Mouse (Mus musculus) megakaryocyte, embryonic 14.5 days (primary cell): ENCODE results near the gene Spag17. TPM values are rescaled to one million over a fixed set of nuclear protein-coding genes. Genes with fewer than 3 reads are reported as not detected.

Experiments used
- H3K27me3 ChIP-seq: replicated peaks from 2 replicates; pipeline ENCODE3; 2012; ENCODE audit warnings: inconsistent platforms
- H3K36me3 ChIP-seq: replicated peaks from 2 replicates; pipeline ENCODE3; 2012; ENCODE audit warnings: low read length, inconsistent platforms, mixed read lengths
- H3K4me1 ChIP-seq: 2 replicates; pipeline ENCODE4 v1.6.1; 2012; ENCODE audit warnings: inconsistent platforms
- H3K4me3 ChIP-seq: replicated peaks from 2 replicates; pipeline ENCODE3; 2012; ENCODE audit warnings: moderate library complexity, mild to moderate bottlenecking, inconsistent platforms
- H3K9me3 ChIP-seq: 2 replicates; pipeline ENCODE4 v1.6.1; 2012; ENCODE audit warnings: inconsistent platforms
- FLI1 ChIP-seq: IDR thresholded peaks from 2 replicates; pipeline ENCODE4 v1.6.1; 2012; ENCODE audit warnings: low read length, inconsistent platforms, mixed read lengths
- GATA1 ChIP-seq: IDR thresholded peaks from 3 replicates; pipeline ENCODE4 v1.6.1; 2012; ENCODE audit warnings: mixed read lengths, low read length, inconsistent platforms, borderline replicate concordance
- polyA plus RNA-seq: library from polyadenylated mRNA; stranded (reverse); fragments of >175 nt; gene quantifications from 2 replicates; pipeline ENCODE4 v1.2.3, GENCODE M21; 2012; ENCODE audit warnings: low replicate concordance; ENCODE audit not compliant: insufficient read depth

Gene Spag17
- polyA plus RNA-seq = not detected in 2 replicates

DNA sequence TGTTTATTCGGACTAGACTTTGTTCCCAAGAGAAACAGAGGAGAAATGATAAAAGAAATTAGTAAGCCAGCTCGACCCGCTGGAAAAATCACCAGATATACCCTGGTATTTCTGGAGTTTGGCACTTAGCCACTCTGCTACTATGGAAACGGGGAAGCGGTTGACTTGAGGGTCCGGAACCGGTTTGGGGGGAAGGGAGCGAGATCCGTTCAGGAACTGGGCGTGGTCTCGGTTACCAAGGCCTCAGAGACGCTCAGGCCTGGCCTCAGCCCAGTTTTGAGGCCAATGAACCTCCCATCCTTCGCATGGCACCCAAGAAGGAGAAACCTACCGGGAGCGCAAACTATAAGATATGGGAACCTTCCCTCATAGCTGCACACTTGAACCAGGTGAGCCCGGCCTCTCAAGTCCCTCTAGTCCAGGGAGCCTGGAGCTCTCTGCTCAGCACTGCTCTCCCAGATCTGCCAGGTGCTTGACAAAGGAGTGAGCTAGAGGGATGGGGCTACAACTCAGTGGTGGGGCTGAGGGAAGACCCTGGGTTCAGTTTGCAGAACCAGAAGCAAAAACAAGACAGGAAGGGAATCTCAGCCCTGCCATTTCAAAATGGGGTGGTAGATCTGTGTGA, at the start of gene Spag17:
TSS of gene Spag17 (plus strand) at position 220 of the 625 bp plus-strand sequence.
- Histone ChIP-seq H3K4me1 (no peaks in the 10 kb centered on the region), H3K9me3 (peaks cover 36% of the 10 kb centered on the region), H3K27me3 (no peaks in the 10 kb centered on the region), H3K36me3 (no peaks in the 10 kb centered on the region), H3K4me3 (no peak within 1 kb of the TSS)
- no peak for TF ChIP-seq FLI1
- TF ChIP-seq GATA1 = no peak

DNA sequence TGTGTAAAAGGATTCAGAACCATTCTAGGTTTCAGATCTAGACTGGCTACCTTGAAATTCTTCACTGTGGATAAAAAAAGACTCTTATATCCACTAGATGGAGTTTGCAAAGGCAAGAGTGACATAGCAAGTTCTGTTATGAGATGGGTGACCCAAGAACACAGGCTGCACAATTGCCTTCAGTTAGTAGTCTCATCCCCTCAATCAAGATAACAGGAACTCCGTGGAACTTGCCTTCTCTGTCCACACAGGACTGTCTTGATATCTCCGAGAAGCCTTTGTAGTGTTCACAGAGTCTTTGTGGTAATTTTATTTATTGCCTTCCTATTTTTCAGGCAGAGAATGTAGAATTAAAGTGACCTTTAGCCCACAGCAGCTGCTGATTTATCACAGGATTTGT, 42.9 kb upstream of the Spag17 start:
- H3K4me1 ChIP-seq = no peaks in the 10 kb centered on the region
- no peak for TF ChIP-seq GATA1
- no peak for TF ChIP-seq FLI1
- no peaks in the 10 kb centered on the region for H3K36me3 ChIP-seq
- H3K9me3 ChIP-seq = peaks cover 16% of the 10 kb centered on the region; the same call in 1 of the 2 replicates
- no peak overlapping the region for H3K4me3 ChIP-seq
- H3K27me3 ChIP-seq = no peaks in the 10 kb centered on the region

DNA sequence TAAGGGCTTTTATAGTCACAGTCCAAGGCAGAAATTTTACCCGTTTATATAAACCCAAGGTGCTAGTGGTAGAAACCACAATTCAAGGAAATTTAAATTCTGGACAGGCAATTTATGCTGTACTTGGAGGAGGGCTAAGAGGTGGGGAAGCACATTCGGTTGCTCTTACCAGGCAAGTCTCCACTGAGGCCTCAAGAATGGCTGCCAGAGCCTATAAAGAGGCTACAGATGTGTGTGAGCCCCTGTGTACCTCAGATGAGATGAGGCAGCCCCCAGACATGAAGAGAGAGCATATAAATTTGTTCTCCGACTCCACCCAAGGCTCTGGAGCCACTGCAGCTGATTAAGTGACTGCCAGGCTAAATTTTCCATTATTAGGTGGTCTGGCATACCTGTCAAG, 42.4 kb upstream of the Spag17 start:
- Histone ChIP-seq H3K36me3 (no peaks in the 10 kb centered on the region), H3K27me3 (no peaks in the 10 kb centered on the region), H3K9me3 (peaks cover 16% of the 10 kb centered on the region; the same call in 1 of the 2 replicates), H3K4me3 (no peak overlapping the region), H3K4me1 (no peaks in the 10 kb centered on the region)
- TF ChIP-seq FLI1 = no peak
- no peak for TF ChIP-seq GATA1

DNA sequence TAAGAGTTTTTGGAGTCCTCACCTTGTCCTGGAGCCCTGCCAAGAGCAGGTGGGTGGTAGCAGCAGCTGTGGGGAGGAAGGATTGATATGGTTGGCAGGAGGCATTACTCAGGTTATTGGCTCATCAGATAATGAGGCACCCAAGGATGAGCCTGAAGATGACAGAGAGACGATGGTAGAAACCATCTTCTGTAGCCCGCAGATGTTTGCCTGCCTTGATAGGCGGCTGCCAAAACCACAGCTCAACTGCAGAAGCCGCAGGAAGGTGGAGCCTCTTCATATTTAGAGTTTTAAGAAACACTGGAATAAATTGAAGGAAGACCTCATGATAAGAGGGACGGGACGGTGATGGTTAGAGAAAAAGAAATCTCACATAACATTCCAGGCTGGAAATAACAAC, 42.0 kb upstream of the Spag17 start:
- H3K9me3 ChIP-seq = peaks cover 16% of the 10 kb centered on the region; the same call in 1 of the 2 replicates
- H3K27me3 ChIP-seq = no peaks in the 10 kb centered on the region
- H3K4me3 ChIP-seq = no peak overlapping the region
- TF ChIP-seq FLI1 = no peak
- TF ChIP-seq GATA1 = no peak
- no peaks in the 10 kb centered on the region for H3K36me3 ChIP-seq
- H3K4me1 ChIP-seq = no peaks in the 10 kb centered on the region

DNA sequence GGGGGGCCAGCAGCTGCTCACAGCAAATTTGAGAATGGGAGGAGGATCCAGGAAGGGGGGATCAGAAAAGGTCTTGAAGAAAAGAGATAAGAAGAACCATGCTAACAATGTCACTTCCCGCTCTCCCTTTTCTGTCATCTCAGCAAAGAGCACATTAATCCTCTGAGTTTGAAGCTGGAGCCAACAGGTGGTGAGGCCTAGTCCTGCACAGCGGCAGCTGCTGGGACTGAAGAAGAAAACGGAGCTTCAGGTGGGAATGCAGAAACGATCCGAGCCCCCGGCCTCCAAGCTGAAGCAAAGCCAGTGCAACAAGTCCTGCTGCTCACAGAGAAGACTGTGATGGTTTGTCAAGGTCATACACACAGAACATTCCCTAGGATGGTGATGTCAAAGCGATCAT, 34.3 kb upstream of the Spag17 start:
- H3K27me3 ChIP-seq = no peaks in the 10 kb centered on the region

DNA sequence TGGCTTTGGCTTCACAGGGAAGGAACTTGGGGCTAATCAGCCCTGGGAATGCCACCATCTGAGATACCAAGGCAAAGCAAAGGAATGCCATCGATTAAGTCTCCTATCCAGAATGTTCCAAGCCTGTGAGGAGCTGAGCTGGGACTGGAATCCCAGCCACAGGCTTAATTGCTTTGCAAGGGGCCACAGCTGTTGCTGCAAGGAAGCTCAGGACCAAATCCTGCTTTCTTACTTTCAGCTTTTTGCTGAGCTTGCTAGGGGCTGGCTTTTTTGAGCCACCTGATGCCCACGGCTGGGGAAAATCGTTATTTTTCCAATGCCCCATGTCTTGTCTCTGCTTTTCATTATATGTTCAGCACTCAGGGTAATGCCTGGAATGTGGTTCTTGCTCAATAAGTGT, 30.6 kb upstream of the Spag17 start:
- H3K4me3 ChIP-seq = no peak overlapping the region
- H3K9me3 ChIP-seq = peaks cover 21% of the 10 kb centered on the region
- H3K4me1 ChIP-seq = no peaks in the 10 kb centered on the region
- no peaks in the 10 kb centered on the region for H3K27me3 ChIP-seq
- no peaks in the 10 kb centered on the region for H3K36me3 ChIP-seq
- no peak for TF ChIP-seq FLI1
- no peak for TF ChIP-seq GATA1

More for the DNA sequence above, 34.3 kb upstream of the Spag17 start:
- Histone ChIP-seq H3K4me3 (no peak overlapping the region), H3K36me3 (no peaks in the 10 kb centered on the region), H3K9me3 (peaks cover 17% of the 10 kb centered on the region), H3K4me1 (no peaks in the 10 kb centered on the region)
- TF ChIP-seq GATA1 = no peak

DNA sequence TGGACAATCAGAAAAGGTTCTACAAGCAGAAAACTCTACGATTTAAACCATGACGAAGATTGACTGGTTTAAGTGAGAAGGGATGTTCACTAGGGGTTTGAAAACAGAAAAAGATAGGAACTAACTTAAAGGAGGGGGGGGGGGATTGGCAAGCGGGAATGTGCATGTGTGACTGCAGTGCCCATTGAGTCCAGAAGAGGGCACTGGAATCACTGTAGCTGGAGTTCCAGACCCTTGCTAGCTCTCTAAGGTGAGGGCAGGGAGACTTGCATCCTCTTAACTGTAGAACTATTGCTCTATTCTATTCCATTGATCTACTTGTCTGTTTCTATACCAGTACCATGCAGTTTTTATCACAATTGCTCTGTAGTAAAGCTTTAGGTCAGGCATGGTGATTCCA, 26.3 kb upstream of the Spag17 start:
- Histone ChIP-seq H3K4me3 (no peak overlapping the region), H3K36me3 (no peaks in the 10 kb centered on the region), H3K27me3 (no peaks in the 10 kb centered on the region), H3K4me1 (no peaks in the 10 kb centered on the region), H3K9me3 (peaks cover 30% of the 10 kb centered on the region)
- no peak for TF ChIP-seq FLI1
- TF ChIP-seq GATA1 = no peak

DNA sequence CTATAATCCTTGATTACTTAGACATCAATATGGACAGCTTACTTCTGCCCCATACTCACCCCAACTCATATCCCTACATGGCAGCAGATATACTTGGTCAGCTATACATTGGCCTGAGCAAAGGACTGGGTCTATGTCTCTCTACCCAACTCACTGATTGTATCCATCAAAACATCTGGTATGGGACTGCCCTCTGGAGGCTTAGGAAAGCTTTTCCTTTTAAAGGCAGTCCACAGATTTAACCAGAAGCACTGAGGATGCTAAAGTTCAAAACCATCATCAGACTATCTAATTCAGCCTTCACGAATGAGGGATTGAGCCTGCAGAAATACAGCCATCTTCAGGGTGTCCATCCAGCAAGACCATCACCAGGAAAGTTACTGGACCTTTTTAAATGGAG, 20.5 kb upstream of the Spag17 start:
- no peaks in the 10 kb centered on the region for H3K36me3 ChIP-seq
- no peak for TF ChIP-seq GATA1
- no peak for TF ChIP-seq FLI1
- no peak overlapping the region for H3K4me3 ChIP-seq
- no peaks in the 10 kb centered on the region for H3K4me1 ChIP-seq
- peaks cover 19% of the 10 kb centered on the region for H3K9me3 ChIP-seq
- H3K27me3 ChIP-seq = no peaks in the 10 kb centered on the region

DNA sequence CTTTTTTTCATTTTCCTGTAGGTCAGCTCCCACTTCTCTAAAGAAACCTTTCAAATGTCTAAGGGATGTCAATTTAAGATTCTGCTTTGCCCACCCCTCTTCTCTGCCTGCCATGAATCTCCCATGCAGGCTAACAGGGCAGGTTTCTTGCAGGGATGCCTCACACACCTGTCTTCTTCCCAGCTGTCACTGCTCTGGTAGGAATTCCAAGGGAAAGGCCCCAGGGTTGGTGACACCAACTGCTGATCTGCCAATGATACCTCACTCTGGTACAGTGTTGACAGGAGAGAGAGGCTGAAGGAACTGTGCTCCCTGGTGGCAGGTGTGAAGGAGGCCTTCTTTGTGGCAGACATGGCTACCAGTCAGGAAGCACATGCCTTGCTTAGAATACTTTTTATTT, 10.1 kb upstream of the Spag17 start:
- TF ChIP-seq GATA1 = no peak
- TF ChIP-seq FLI1 = no peak
- H3K4me1 ChIP-seq = no peaks in the 10 kb centered on the region
- H3K27me3 ChIP-seq = no peaks in the 10 kb centered on the region
- no peak overlapping the region for H3K4me3 ChIP-seq
- peaks cover 17% of the 10 kb centered on the region; the same call in 1 of the 2 replicates for H3K9me3 ChIP-seq
- H3K36me3 ChIP-seq = no peaks in the 10 kb centered on the region

DNA sequence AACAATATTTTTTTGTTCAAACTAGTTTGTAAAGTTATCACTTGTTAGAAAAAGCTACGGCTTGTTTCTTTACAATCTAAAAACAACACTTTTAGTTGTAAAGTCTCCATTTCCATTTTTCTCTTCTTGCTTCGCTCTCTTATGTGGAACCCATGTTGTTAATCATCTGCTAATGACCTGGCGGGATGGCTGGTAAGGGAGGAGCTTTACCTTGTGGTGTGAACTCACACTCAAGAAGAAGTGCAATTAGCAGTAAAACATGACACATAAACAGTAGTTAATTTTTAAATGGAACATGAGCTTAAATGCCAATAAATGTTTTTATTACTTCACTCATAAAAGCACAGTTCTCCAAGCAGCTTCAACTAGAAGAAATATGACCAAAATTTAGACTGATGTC, 3.7 kb upstream of the Spag17 start:
- H3K9me3 ChIP-seq = peaks cover 24% of the 10 kb centered on the region
- TF ChIP-seq FLI1 (no peak), GATA1 (no peak)
- no peaks in the 10 kb centered on the region for H3K27me3 ChIP-seq
- no peaks in the 10 kb centered on the region for H3K36me3 ChIP-seq
- H3K4me1 ChIP-seq = no peaks in the 10 kb centered on the region
- H3K4me3 ChIP-seq = no peak overlapping the region
